Mouse (Mus musculus): ENCODE data around the gene Entpd1.

DNA sequence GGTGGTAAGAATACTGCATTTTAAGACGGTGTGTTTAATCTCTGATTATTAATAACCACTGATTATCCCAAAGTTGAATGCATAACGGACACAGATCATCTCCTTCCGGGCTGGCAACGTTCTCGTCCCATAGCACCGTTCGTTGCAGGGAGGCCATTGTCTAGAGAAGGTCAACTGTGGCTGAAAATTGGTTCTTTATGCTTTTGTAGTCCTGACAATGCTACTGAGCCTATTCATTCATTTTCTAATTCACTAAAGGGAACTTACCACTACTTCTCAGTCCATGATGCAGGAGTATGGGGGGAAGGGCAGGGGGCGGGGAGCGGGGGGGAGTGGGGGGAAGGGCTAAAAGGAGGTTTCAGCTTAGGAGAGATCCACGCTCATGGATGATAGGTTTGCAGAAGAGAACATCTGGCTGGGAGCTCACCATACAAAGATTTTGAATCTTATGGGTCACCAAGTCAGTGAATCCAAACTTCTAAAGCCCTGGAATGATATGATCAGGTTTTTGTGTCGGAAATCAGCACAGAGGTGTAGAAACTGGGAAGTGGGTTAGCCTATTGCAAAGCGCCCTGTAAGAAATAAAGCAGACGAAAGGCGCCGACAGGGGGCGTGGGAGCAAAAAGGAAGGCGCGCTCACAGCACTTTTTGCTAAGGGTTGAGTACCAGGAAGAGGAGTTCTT, 23.2 kb upstream of the Entpd1 start:
- no peak for TF ChIP-seq POLR2A (IDR thresholded peaks at IDR 0.05; ENCODE audit: borderline replicate concordance, extremely low read depth, low read depth, low read length)
- TF ChIP-seq CTCF (IDR thresholded peaks at IDR 0.05; ENCODE audit: insufficient read depth, low read length) = peak; percentile 66
